Mouse (Mus musculus): ENCODE measurements around the gene Thrap3. TPM values are rescaled to one million over a fixed set of nuclear protein-coding genes. Genes with fewer than 3 reads are reported as not detected.

The Thrap3 gene
- polyA plus RNA-seq, 1 experiment from 2014 or later = 305 TPM

GRCm38 (mm10) chr4:126131290-126132121 is 71.1 kb downstream of the Thrap3 start:
- peaks cover 16% of the 10 kb centered on the region for H3K4me1 ChIP-seq
- H3K4me2 ChIP-seq = no peak overlapping the region
- no peaks in the 10 kb centered on the region for H3K9me3 ChIP-seq
- peaks cover 65% of the 10 kb centered on the region for H3K36me3 ChIP-seq (replicated peaks)
- no peak overlapping the region for H3K9ac ChIP-seq
- H3K27me3 ChIP-seq = no peaks in the 10 kb centered on the region
- WGBS = 61% methylated on average over 10 of the region's 10 CpGs
- H3K4me3 ChIP-seq (replicated peaks) = no peak overlapping the region
- H3K27ac ChIP-seq = 0 out of 2 replicates have a peak overlapping the region, but pooled peaks have one; percentile 3
- ATAC-seq (ENCODE audit: low FRiP score) = 0 out of 2 replicates have a peak, but pooled peaks have one; percentile 61

- Histone ChIP-seq H3K4me3 (replicated peaks) (no peak overlapping the region), H3K9me3 (no peaks in the 10 kb centered on the region), H3K9ac (no peak overlapping the region), H3K4me1 (peaks cover 16% of the 10 kb centered on the region), H3K27ac (peak overlapping the region; percentile 2; the same call in 1 of the 2 replicates), H3K27me3 (no peaks in the 10 kb centered on the region), H3K36me3 (replicated peaks) (peaks cover 66% of the 10 kb centered on the region), H3K4me2 (no peak overlapping the region)
- 90% methylated on average over 11 of the region's 11 CpGs for WGBS
- no peak for ATAC-seq (ENCODE audit: low FRiP score)
Observed at GRCm38 (mm10) chr4:126130502-126130901, 72.1 kb downstream of the Thrap3 start.

- Histone ChIP-seq H3K4me2 (no peak overlapping the region), H3K9me3 (peaks cover 9% of the 10 kb centered on the region; the same call in 1 of the 2 replicates), H3K4me1 (0 out of 2 replicates have a peak, but pooled peaks cover 3% of the 10 kb centered on the region), H3K27me3 (no peaks in the 10 kb centered on the region), H3K36me3 (replicated peaks) (peaks cover 55% of the 10 kb centered on the region), H3K9ac (no peak overlapping the region), H3K4me3 (replicated peaks) (no peak overlapping the region), H3K27ac (no peak overlapping the region)
- no peak for ATAC-seq (ENCODE audit: low FRiP score)
- 94% methylated on average over 10 of the region's 10 CpGs for WGBS
Observed at GRCm38 (mm10) chr4:126123309-126124040, 79.1 kb downstream of the Thrap3 start.

GRCm38 (mm10) chr4:126120506-126120905 is 82.1 kb downstream of the Thrap3 start:
- H3K36me3 ChIP-seq (replicated peaks) = peaks cover 36% of the 10 kb centered on the region
- no peak for ATAC-seq (ENCODE audit: low FRiP score)

GRCm38 (mm10) chr4:126120052-126120451 is 82.5 kb downstream of the Thrap3 start:
- peaks cover 11% of the 10 kb centered on the region; the same call in 1 of the 2 replicates for H3K4me1 ChIP-seq
- no peak overlapping the region for H3K4me2 ChIP-seq
- no peaks in the 10 kb centered on the region for H3K27me3 ChIP-seq
- no peak for ATAC-seq (ENCODE audit: low FRiP score)
- peaks cover 9% of the 10 kb centered on the region; the same call in 1 of the 2 replicates for H3K9me3 ChIP-seq
- H3K4me3 ChIP-seq (replicated peaks) = no peak overlapping the region
- H3K9ac ChIP-seq = no peak overlapping the region
- H3K27ac ChIP-seq = no peak overlapping the region
- WGBS = 92% methylated on average over 5 of the region's 5 CpGs
- peaks cover 33% of the 10 kb centered on the region for H3K36me3 ChIP-seq (replicated peaks)

More at GRCm38 (mm10) chr4:126120506-126120905, 82.1 kb downstream of the Thrap3 start:
- WGBS = 97% methylated on average over 2 of the region's 2 CpGs
- Histone ChIP-seq H3K4me2 (no peak overlapping the region), H3K4me3 (replicated peaks) (no peak overlapping the region), H3K27me3 (no peaks in the 10 kb centered on the region), H3K9me3 (peaks cover 9% of the 10 kb centered on the region; the same call in 1 of the 2 replicates), H3K9ac (no peak overlapping the region), H3K4me1 (peaks cover 11% of the 10 kb centered on the region; the same call in 1 of the 2 replicates), H3K27ac (no peak overlapping the region)

GRCm38 (mm10) chr4:126119051-126119450 is 83.5 kb downstream of the Thrap3 start:
- H3K27ac ChIP-seq = peak overlapping the region; percentile 31

GRCm38 (mm10) chr4:126118651-126119050 is 83.9 kb downstream of the Thrap3 start:
- no peak overlapping the region for H3K4me3 ChIP-seq (replicated peaks)
- H3K4me1 ChIP-seq = peaks cover 11% of the 10 kb centered on the region; the same call in 1 of the 2 replicates
- no peak overlapping the region for H3K4me2 ChIP-seq
- 95% methylated on average over 4 of the region's 4 CpGs for WGBS
- ATAC-seq (ENCODE audit: low FRiP score) = no peak
- H3K27ac ChIP-seq = peak overlapping the region; percentile 31; the same call in 1 of the 2 replicates
- H3K9ac ChIP-seq = no peak overlapping the region
- peaks cover 9% of the 10 kb centered on the region; the same call in 1 of the 2 replicates for H3K9me3 ChIP-seq
- no peaks in the 10 kb centered on the region for H3K27me3 ChIP-seq
- H3K36me3 ChIP-seq (replicated peaks) = peaks cover 19% of the 10 kb centered on the region

More at GRCm38 (mm10) chr4:126119051-126119450, 83.5 kb downstream of the Thrap3 start:
- H3K36me3 ChIP-seq (replicated peaks) = peaks cover 23% of the 10 kb centered on the region
- no peak overlapping the region for H3K9ac ChIP-seq
- H3K4me3 ChIP-seq (replicated peaks) = no peak overlapping the region
- ATAC-seq (ENCODE audit: low FRiP score) = no peak
- peaks cover 9% of the 10 kb centered on the region; the same call in 1 of the 2 replicates for H3K9me3 ChIP-seq
- WGBS = 88% methylated on average over 1 of the region's 1 CpGs
- H3K27me3 ChIP-seq = no peaks in the 10 kb centered on the region
- H3K4me1 ChIP-seq = peaks cover 11% of the 10 kb centered on the region; the same call in 1 of the 2 replicates
- no peak overlapping the region for H3K4me2 ChIP-seq

- peaks cover 8% of the 10 kb centered on the region; the same call in 1 of the 2 replicates for H3K9me3 ChIP-seq
- H3K4me1 ChIP-seq = peaks cover 11% of the 10 kb centered on the region; the same call in 1 of the 2 replicates
- H3K27me3 ChIP-seq = no peaks in the 10 kb centered on the region
- no peak for ATAC-seq (ENCODE audit: low FRiP score)
- no peak overlapping the region for H3K27ac ChIP-seq
- no peak overlapping the region for H3K9ac ChIP-seq
- H3K36me3 ChIP-seq (replicated peaks) = peaks cover 17% of the 10 kb centered on the region
- no peak overlapping the region for H3K4me2 ChIP-seq
- whole genome bisulfite sequencing = 87% methylated on average over 8 of the region's 8 CpGs
- H3K4me3 ChIP-seq (replicated peaks) = no peak overlapping the region
Observed at GRCm38 (mm10) chr4:126117116-126117515, 85.4 kb downstream of the Thrap3 start.

- no peak overlapping the region for H3K9ac ChIP-seq
- H3K4me1 ChIP-seq = peaks cover 15% of the 10 kb centered on the region
- no peak overlapping the region for H3K4me3 ChIP-seq (replicated peaks)
- peaks cover 10% of the 10 kb centered on the region; the same call in 1 of the 2 replicates for H3K36me3 ChIP-seq (replicated peaks)
- 79% methylated on average over 6 of the region's 6 CpGs for WGBS
- no peaks in the 10 kb centered on the region for H3K9me3 ChIP-seq
- H3K27me3 ChIP-seq = no peaks in the 10 kb centered on the region
- ATAC-seq (ENCODE audit: low FRiP score) = no peak
- no peak overlapping the region for H3K27ac ChIP-seq
- H3K4me2 ChIP-seq = no peak overlapping the region
Observed at GRCm38 (mm10) chr4:126115871-126116521, 86.6 kb downstream of the Thrap3 start.

- ATAC-seq (ENCODE audit: low FRiP score) = no peak
- Histone ChIP-seq H3K36me3 (replicated peaks) (0 out of 2 replicates have a peak, but pooled peaks cover 7% of the 10 kb centered on the region), H3K4me2 (no peak overlapping the region), H3K9ac (no peak overlapping the region), H3K4me1 (peaks cover 21% of the 10 kb centered on the region), H3K27ac (no peak overlapping the region), H3K27me3 (no peaks in the 10 kb centered on the region), H3K9me3 (no peaks in the 10 kb centered on the region), H3K4me3 (replicated peaks) (no peak overlapping the region)
- WGBS = 92% methylated on average over 9 of the region's 9 CpGs
Observed at GRCm38 (mm10) chr4:126115411-126115810, 87.1 kb downstream of the Thrap3 start.
